Mouse (Mus musculus) limb, embryonic 12.5 days (tissue): ENCODE data around the gene Tmem221. TPM values are rescaled to one million over a fixed set of nuclear protein-coding genes. Genes with fewer than 3 reads are reported as not detected.
A peak's percentile ranks its signal among the peaks of the same experiment; 100 is the strongest.
"Not testable (repeated sequence)": the region's sequence is repeated elsewhere in the genome, so short reads cannot be mapped to it uniquely, and the experiment has no call there.

Source experiments
- ATAC-seq: fragments of 200-750 bp; cut with Nextera tagmentation; 2 replicates; pipeline ENCODE4 v1.8.0; 2017; ENCODE audit warnings: low read depth, moderate TSS enrichment; ENCODE audit not compliant: insufficient number of reproducible peaks, insufficient read depth, low FRiP score, low TSS enrichment
- H3K27ac ChIP-seq: fragments of 300-500 bp; sonication (generic); 2 replicates; pipeline ENCODE4 v1.5.1; 2016; ENCODE audit warnings: mild to moderate bottlenecking, moderate library complexity
- H3K27me3 ChIP-seq: fragments of 300-500 bp; sonication (generic); 2 replicates; pipeline ENCODE4 v1.6.1; 2016; ENCODE audit warnings: mild to moderate bottlenecking, moderate library complexity
- H3K36me3 ChIP-seq: fragments of 300-500 bp; sonication (generic); 2 replicates; pipeline ENCODE4 v1.6.1; 2016; ENCODE audit warnings: mild to moderate bottlenecking, moderate library complexity
- H3K4me1 ChIP-seq: fragments of 300-500 bp; sonication (generic); replicated peaks from 2 replicates; pipeline ENCODE4 v1.6.1; 2016
- H3K4me2 ChIP-seq: fragments of 300-500 bp; sonication (generic); 2 replicates; pipeline ENCODE4 v1.6.1; 2016; ENCODE audit warnings: mild to moderate bottlenecking, moderate library complexity
- H3K4me3 ChIP-seq: fragments of 300-500 bp; sonication (generic); replicated peaks from 2 replicates; pipeline ENCODE4 v1.5.1; 2016; ENCODE audit warnings: mild to moderate bottlenecking
- H3K9ac ChIP-seq: fragments of 300-500 bp; sonication (generic); replicated peaks from 2 replicates; pipeline ENCODE4 v1.6.1; 2016; ENCODE audit warnings: mild to moderate bottlenecking, moderate library complexity
- H3K9me3 ChIP-seq: fragments of 300-500 bp; sonication (generic); 2 replicates; pipeline ENCODE4 v1.6.1; 2016; ENCODE audit warnings: mild to moderate bottlenecking, moderate library complexity
- WGBS: fragments of 180-500 bp; shearing (Covaris S2); methylation state at CpG from one replicate; pipeline ENCODE4 v1.1.7; 2016; 5-methylcytosine and 5-hydroxymethylcytosine counted together
- polyA plus RNA-seq: library from polyadenylated mRNA; unstranded; fragments of >200 nt; fragmentation: Nextera tagmentation; extraction: Ambion mirVana; gene quantifications from 2 replicates; pipeline ENCODE4 v1.2.1, GENCODE M21; 2016

The Tmem221 gene
- polyA plus RNA-seq, 1 experiment from 2014 or later: 0.13 TPM

DNA sequence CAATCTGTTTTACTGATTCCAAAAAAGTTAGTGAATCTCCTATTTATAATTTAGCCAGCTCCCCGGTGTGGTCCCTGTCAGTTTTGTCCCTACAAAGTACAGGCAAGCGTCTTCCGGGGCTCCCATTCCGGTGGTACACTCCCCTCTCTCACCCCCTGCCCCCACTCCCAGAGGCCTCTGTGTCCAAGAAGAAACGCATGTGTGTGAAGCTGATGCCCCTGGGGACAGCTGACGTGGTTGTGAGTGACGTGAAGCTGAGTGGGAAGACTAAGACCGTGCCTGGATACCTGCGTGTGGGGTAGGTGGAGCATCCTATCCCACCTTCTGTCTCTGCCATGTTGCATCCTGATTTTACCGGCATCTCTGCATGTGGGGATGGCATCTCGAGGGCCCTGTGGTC is 13.6 kb downstream of the Tmem221 start:
- Histone ChIP-seq H3K4me3 (no peak overlapping the region), H3K4me2 (no peak overlapping the region), H3K9ac (no peak overlapping the region), H3K27me3 (no peaks in the 10 kb centered on the region), H3K4me1 (peaks cover 9% of the 10 kb centered on the region), H3K9me3 (no peaks in the 10 kb centered on the region), H3K36me3 (peaks cover 37% of the 10 kb centered on the region), H3K27ac (no peak overlapping the region)
- ATAC-seq: no peak
- 92% methylated on average over 11 of the region's 11 CpGs for WGBS

GRCm38 (mm10) chr8:71543755-71544154 is 14.9 kb downstream of the Tmem221 start:
- peaks cover 35% of the 10 kb centered on the region for H3K36me3 ChIP-seq
- ATAC-seq: no peak
- H3K27ac ChIP-seq: no peak overlapping the region
- peak overlapping the region; percentile 80 for H3K4me2 ChIP-seq
- no peaks in the 10 kb centered on the region for H3K27me3 ChIP-seq
- H3K9ac ChIP-seq: peak overlapping the region; percentile 77; the same call in 1 of the 2 replicates
- H3K9me3 ChIP-seq: no peaks in the 10 kb centered on the region
- H3K4me1 ChIP-seq: peaks cover 9% of the 10 kb centered on the region
- WGBS: 87% methylated on average over 9 of the region's 9 CpGs
- peak overlapping the region; percentile 86 for H3K4me3 ChIP-seq

- Histone ChIP-seq H3K9ac (peak within 1 kb of the TSS; percentile 77), H3K4me2 (peak within 1 kb of the TSS; percentile 80), H3K27me3 (peaks cover 6% of the 10 kb centered on the region; the same call in 1 of the 2 replicates), H3K9me3 (no peaks in the 10 kb centered on the region), H3K27ac (0 out of 2 replicates have a peak within 1 kb of the TSS, but pooled peaks have one; percentile 50), H3K4me1 (peaks cover 13% of the 10 kb centered on the region), H3K4me3 (peak within 1 kb of the TSS; percentile 86), H3K36me3 (peaks cover 28% of the 10 kb centered on the region)
- peak; percentile 93 for ATAC-seq
- under 1% methylated on average over 55 of the region's 55 CpGs for WGBS
These were observed 15.9 kb downstream of the Tmem221 start, which contains the start of gene Mvb12a for GRCm38 (mm10) chr8:71542632-71543343. TSS of gene Mvb12a (plus strand) at chr8:71542922.

- Histone ChIP-seq H3K9ac (peak within 1 kb of the TSS; percentile 56; the same call in 1 of the 2 replicates), H3K4me3 (peak within 1 kb of the TSS; percentile 43), H3K4me2 (peak within 1 kb of the TSS; percentile 63), H3K9me3 (no peaks in the 10 kb centered on the region), H3K4me1 (peaks cover 6% of the 10 kb centered on the region; the same call in 1 of the 2 replicates), H3K36me3 (no peaks in the 10 kb centered on the region), H3K27ac (peak within 1 kb of the TSS; percentile 77; the same call in 1 of the 2 replicates), H3K27me3 (peaks cover 25% of the 10 kb centered on the region; the same call in 1 of the 2 replicates)
- peak; percentile 70 for ATAC-seq
- WGBS: 2% methylated on average over 37 of the region's 37 CpGs
These were observed 21.4 kb downstream of the Tmem221 start, which contains the start of gene Bst2 for GRCm38 (mm10) chr8:71537028-71537867. TSS of gene Bst2 (minus strand) at chr8:71537456.

GRCm38 (mm10) chr8:71535663-71536062 is 23.0 kb downstream of the Tmem221 start:
- WGBS: 64% methylated on average over 5 of the region's 5 CpGs

DNA sequence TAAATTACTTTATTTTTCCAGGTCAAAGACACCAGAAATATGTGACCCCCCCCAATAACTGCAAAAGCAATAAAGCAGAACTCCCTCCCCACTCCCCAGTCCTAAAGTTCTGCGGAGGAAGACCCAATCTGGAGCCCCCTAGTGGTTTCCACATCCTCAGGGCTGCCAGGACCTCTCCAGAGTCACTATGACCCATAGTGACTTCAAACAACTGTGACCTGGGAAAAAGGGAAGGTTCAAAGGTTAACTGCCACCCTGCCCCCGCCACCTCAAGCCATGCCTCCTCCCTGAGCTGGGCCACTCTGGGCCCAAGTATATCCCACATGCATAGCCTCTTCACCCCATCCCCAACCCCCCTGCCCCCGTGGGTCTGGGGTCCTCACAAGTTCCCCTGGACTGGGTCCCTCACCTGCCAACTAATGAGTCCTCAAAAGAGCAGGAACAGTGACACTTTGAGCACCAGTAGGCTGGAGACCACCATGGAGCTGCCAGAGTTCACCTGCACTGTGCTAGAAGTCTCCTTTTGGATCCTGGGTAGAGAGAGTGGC is 24.3 kb downstream of the Tmem221 start:
- peaks cover 6% of the 10 kb centered on the region; the same call in 1 of the 2 replicates for H3K4me1 ChIP-seq
- no peak for ATAC-seq
- 26% methylated on average over 3 of the region's 3 CpGs for WGBS

More at GRCm38 (mm10) chr8:71535663-71536062, 23.0 kb downstream of the Tmem221 start:
- no peak overlapping the region for H3K4me2 ChIP-seq
- no peaks in the 10 kb centered on the region for H3K36me3 ChIP-seq
- no peak overlapping the region for H3K9ac ChIP-seq
- H3K27ac ChIP-seq: no peak overlapping the region
- H3K27me3 ChIP-seq: peaks cover 25% of the 10 kb centered on the region; the same call in 1 of the 2 replicates
- ATAC-seq: no peak
- H3K4me1 ChIP-seq: peaks cover 6% of the 10 kb centered on the region; the same call in 1 of the 2 replicates
- H3K4me3 ChIP-seq: no peak overlapping the region
- H3K9me3 ChIP-seq: no peaks in the 10 kb centered on the region

DNA sequence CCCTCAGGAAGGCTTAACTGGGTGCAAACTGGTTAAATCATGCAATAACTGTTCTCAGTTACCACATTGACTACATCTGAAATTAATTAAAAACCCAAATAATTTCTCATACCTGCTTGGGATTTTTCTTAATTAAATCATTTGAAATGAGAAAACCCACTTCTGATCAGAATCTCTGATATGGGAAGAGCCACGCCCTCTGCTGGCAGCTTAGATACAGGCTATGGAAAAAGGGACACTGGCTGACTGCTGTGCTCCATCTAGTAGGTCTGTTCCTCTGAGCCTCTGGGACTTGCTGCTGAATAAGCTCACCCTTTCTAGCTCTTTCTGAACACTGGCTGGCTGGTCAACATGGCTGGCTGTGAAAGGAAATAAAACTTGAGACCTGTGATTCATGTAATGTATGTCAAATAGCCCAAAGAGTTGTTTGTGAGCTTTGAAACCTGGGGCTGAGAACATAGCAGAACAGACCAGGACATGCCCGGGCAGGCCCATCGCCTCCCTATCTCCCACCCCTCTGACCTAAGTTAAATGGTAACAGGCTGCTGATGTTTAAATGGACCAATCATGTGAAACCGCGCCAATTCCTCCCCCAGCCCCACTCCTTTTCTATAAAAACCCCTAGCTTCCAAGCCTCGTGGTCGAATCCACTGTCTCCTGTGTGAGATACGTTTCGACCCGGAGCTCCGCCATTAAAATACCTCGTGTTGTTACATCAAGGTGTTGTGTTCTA is 27.8 kb downstream of the Tmem221 start:
- H3K27me3 ChIP-seq: peaks cover 33% of the 10 kb centered on the region
- not testable (repeated sequence) for H3K36me3 ChIP-seq, H3K9ac ChIP-seq, H3K27ac ChIP-seq, H3K9me3 ChIP-seq, H3K4me2 ChIP-seq, H3K4me1 ChIP-seq, ATAC-seq, H3K4me3 ChIP-seq
- 73% methylated on average over 6 of the region's 12 CpGs for WGBS

More for the DNA sequence above, 24.3 kb downstream of the Tmem221 start:
- Histone ChIP-seq H3K4me3 (no peak overlapping the region), H3K4me2 (no peak overlapping the region), H3K9me3 (no peaks in the 10 kb centered on the region), H3K27ac (no peak overlapping the region), H3K36me3 (no peaks in the 10 kb centered on the region), H3K27me3 (peaks cover 25% of the 10 kb centered on the region; the same call in 1 of the 2 replicates), H3K9ac (no peak overlapping the region)

- H3K27me3 ChIP-seq: peaks cover 48% of the 10 kb centered on the region
- no peak for ATAC-seq
- no peaks in the 10 kb centered on the region for H3K36me3 ChIP-seq
- H3K9ac ChIP-seq: no peak overlapping the region
- peak overlapping the region; percentile 50 for H3K27ac ChIP-seq
- peaks cover 9% of the 10 kb centered on the region; the same call in 1 of the 2 replicates for H3K4me1 ChIP-seq
- H3K4me2 ChIP-seq: no peak overlapping the region
- H3K4me3 ChIP-seq: no peak overlapping the region
- no peaks in the 10 kb centered on the region for H3K9me3 ChIP-seq
- 78% methylated on average over 11 of the region's 11 CpGs for WGBS
These were observed 30.2 kb downstream of the Tmem221 start for GRCm38 (mm10) chr8:71528362-71529073.

- Histone ChIP-seq H3K27ac (no peak overlapping the region), H3K9me3 (no peaks in the 10 kb centered on the region), H3K4me3 (no peak overlapping the region), H3K4me1 (peaks cover 9% of the 10 kb centered on the region; the same call in 1 of the 2 replicates), H3K27me3 (peaks cover 60% of the 10 kb centered on the region), H3K4me2 (no peak overlapping the region), H3K9ac (0 out of 2 replicates have a peak overlapping the region, but pooled peaks have one; percentile 31), H3K36me3 (no peaks in the 10 kb centered on the region)
- ATAC-seq: no peak
- 47% methylated on average over 3 of the region's 3 CpGs for WGBS
These were observed 31.4 kb downstream of the Tmem221 start for GRCm38 (mm10) chr8:71527162-71527870.
